Mouse (Mus musculus) hindbrain, embryonic 15.5 days (tissue): ENCODE measurements around the gene Efnb2. TPM values are rescaled to one million over a fixed set of nuclear protein-coding genes. Genes with fewer than 3 reads are reported as not detected.

Experiments used
- ATAC-seq: fragments of 200-750 bp; cut with Nextera tagmentation; 2 replicates; pipeline ENCODE4 v1.8.0; 2017; ENCODE audit warnings: low read depth, moderate number of reproducible peaks, moderate TSS enrichment; ENCODE audit not compliant: low FRiP score
- H3K27ac ChIP-seq: fragments of 300-500 bp; sonication (generic); replicated peaks from 2 replicates; pipeline ENCODE4 v1.5.1; 2015; ENCODE audit warnings: mild to moderate bottlenecking, inconsistent platforms
- H3K27me3 ChIP-seq: fragments of 300-500 bp; sonication (generic); 2 replicates; pipeline ENCODE4 v1.6.1; 2015; ENCODE audit warnings: control low read depth, inconsistent platforms
- H3K36me3 ChIP-seq: fragments of 300-500 bp; sonication (generic); 2 replicates; pipeline ENCODE4 v1.6.1; 2015; ENCODE audit warnings: control low read depth, inconsistent platforms
- H3K4me1 ChIP-seq: fragments of 300-500 bp; sonication (generic); replicated peaks from 2 replicates; pipeline ENCODE4 v1.6.1; 2015; ENCODE audit warnings: control low read depth, inconsistent platforms
- H3K4me2 ChIP-seq: fragments of 300-500 bp; sonication (generic); 2 replicates; pipeline ENCODE4 v1.6.1; 2015; ENCODE audit warnings: moderate library complexity, mild to moderate bottlenecking, inconsistent platforms
- H3K4me3 ChIP-seq: fragments of 300-500 bp; sonication (generic); 2 replicates; pipeline ENCODE4 v1.5.1; 2015; ENCODE audit warnings: mild to moderate bottlenecking, inconsistent platforms
- H3K9ac ChIP-seq: fragments of 300-500 bp; sonication (generic); 2 replicates; pipeline ENCODE4 v1.6.1; 2015; ENCODE audit warnings: inconsistent platforms
- H3K9me3 ChIP-seq: fragments of 300-500 bp; sonication (generic); 2 replicates; pipeline ENCODE4 v1.6.1; 2016; ENCODE audit warnings: control low read depth, inconsistent platforms
- WGBS: fragments of 180-500 bp; shearing (Covaris S2); methylation state at CpG from one replicate; pipeline ENCODE4 v1.1.7; 2015; 5-methylcytosine and 5-hydroxymethylcytosine counted together
- polyA plus RNA-seq: library from polyadenylated mRNA; unstranded; fragments of >200 nt; fragmentation: Nextera tagmentation; extraction: Ambion mirVana; gene quantifications from 2 replicates; pipeline ENCODE4 v1.2.1, GENCODE M21; 2015

The Efnb2 gene
- polyA plus RNA-seq = 17.8 and 21.5 TPM in 2 replicates

- peak; percentile 96 for ATAC-seq
- under 1% methylated on average over 64 of the region's 70 CpGs for WGBS
- peaks cover 19% of the 10 kb centered on the region for H3K4me1 ChIP-seq
Measured at GRCm38 (mm10) chr8:8661103-8661758, at the start of gene Efnb2. Gene Efnb2 (minus strand): TSS chr8:8661242.

GRCm38 (mm10) chr8:8704813-8705212, 43.8 kb upstream of the Efnb2 start:
- no peak for ATAC-seq
- no peak overlapping the region for H3K27ac ChIP-seq
- no peaks in the 10 kb centered on the region for H3K4me1 ChIP-seq
- no peaks in the 10 kb centered on the region for H3K9me3 ChIP-seq
- 79% methylated on average over 9 of the region's 9 CpGs for WGBS
- H3K4me2 ChIP-seq = no peak overlapping the region
- no peaks in the 10 kb centered on the region for H3K27me3 ChIP-seq
- H3K4me3 ChIP-seq = no peak overlapping the region
- no peaks in the 10 kb centered on the region for H3K36me3 ChIP-seq
- H3K9ac ChIP-seq = no peak overlapping the region

More at GRCm38 (mm10) chr8:8661103-8661758, at the start of gene Efnb2:
- Histone ChIP-seq H3K4me2 (peak within 1 kb of the TSS; percentile 93), H3K27me3 (no peaks in the 10 kb centered on the region), H3K9me3 (no peaks in the 10 kb centered on the region), H3K4me3 (peak within 1 kb of the TSS; percentile 87), H3K9ac (peak within 1 kb of the TSS; percentile 89), H3K36me3 (peaks cover 4% of the 10 kb centered on the region; the same call in 1 of the 2 replicates), H3K27ac (peak within 1 kb of the TSS; percentile 91)

GRCm38 (mm10) chr8:8703668-8704067, 42.6 kb upstream of the Efnb2 start:
- H3K9ac ChIP-seq = no peak overlapping the region
- no peak overlapping the region for H3K4me2 ChIP-seq
- no peaks in the 10 kb centered on the region for H3K36me3 ChIP-seq
- 83% methylated on average over 2 of the region's 2 CpGs for WGBS
- H3K4me1 ChIP-seq = no peaks in the 10 kb centered on the region
- H3K9me3 ChIP-seq = no peaks in the 10 kb centered on the region
- no peak overlapping the region for H3K27ac ChIP-seq
- no peaks in the 10 kb centered on the region for H3K27me3 ChIP-seq
- ATAC-seq = no peak
- H3K4me3 ChIP-seq = no peak overlapping the region

- WGBS = 92% methylated on average over 10 of the region's 10 CpGs
- H3K4me2 ChIP-seq = no peak overlapping the region
- H3K4me1 ChIP-seq = no peaks in the 10 kb centered on the region
- H3K9me3 ChIP-seq = no peaks in the 10 kb centered on the region
- no peak overlapping the region for H3K27ac ChIP-seq
- ATAC-seq = no peak
- no peak overlapping the region for H3K4me3 ChIP-seq
- no peaks in the 10 kb centered on the region for H3K27me3 ChIP-seq
- H3K36me3 ChIP-seq = no peaks in the 10 kb centered on the region
- no peak overlapping the region for H3K9ac ChIP-seq
Measured at GRCm38 (mm10) chr8:8700821-8701220, 39.8 kb upstream of the Efnb2 start.

GRCm38 (mm10) chr8:8700229-8700628, 39.2 kb upstream of the Efnb2 start:
- no peaks in the 10 kb centered on the region for H3K27me3 ChIP-seq
- H3K36me3 ChIP-seq = no peaks in the 10 kb centered on the region
- H3K4me1 ChIP-seq = no peaks in the 10 kb centered on the region
- H3K4me2 ChIP-seq = no peak overlapping the region
- H3K27ac ChIP-seq = no peak overlapping the region
- H3K4me3 ChIP-seq = no peak overlapping the region
- H3K9me3 ChIP-seq = no peaks in the 10 kb centered on the region
- 78% methylated on average over 4 of the region's 4 CpGs for WGBS
- H3K9ac ChIP-seq = no peak overlapping the region
- no peak for ATAC-seq

- H3K9me3 ChIP-seq = no peaks in the 10 kb centered on the region
- ATAC-seq = peak; percentile 96
- H3K4me2 ChIP-seq = peak within 1 kb of the TSS; percentile 69
- H3K9ac ChIP-seq = peak within 1 kb of the TSS; percentile 99
- H3K36me3 ChIP-seq = no peaks in the 10 kb centered on the region
- under 1% methylated on average over 76 of the region's 81 CpGs for whole genome bisulfite sequencing
- peak within 1 kb of the TSS; percentile 88 for H3K4me3 ChIP-seq
- peak within 1 kb of the TSS; percentile 98 for H3K27ac ChIP-seq
- no peaks in the 10 kb centered on the region for H3K27me3 ChIP-seq
- peaks cover 40% of the 10 kb centered on the region for H3K4me1 ChIP-seq
Measured at GRCm38 (mm10) chr8:8690146-8691092, 29.4 kb upstream of the Efnb2 start, which contains the start of gene Arglu1. Gene Arglu1 (minus strand): TSS chr8:8690521.

- under 1% methylated on average over 67 of the region's 68 CpGs for WGBS
- Histone ChIP-seq H3K27me3 (no peaks in the 10 kb centered on the region), H3K36me3 (no peaks in the 10 kb centered on the region), H3K4me2 (peak overlapping the region; percentile 69), H3K9me3 (no peaks in the 10 kb centered on the region), H3K4me3 (peak overlapping the region; percentile 88), H3K27ac (peak overlapping the region; percentile 98), H3K4me1 (peaks cover 41% of the 10 kb centered on the region), H3K9ac (peak overlapping the region; percentile 99)
- ATAC-seq = peak; percentile 85
Measured at GRCm38 (mm10) chr8:8689454-8690145, 28.6 kb upstream of the Efnb2 start.

GRCm38 (mm10) chr8:8688823-8689453, 27.9 kb upstream of the Efnb2 start:
- H3K36me3 ChIP-seq = no peaks in the 10 kb centered on the region
- WGBS = 6% methylated on average over 9 of the region's 9 CpGs
- H3K4me3 ChIP-seq = peak overlapping the region; percentile 88
- no peaks in the 10 kb centered on the region for H3K27me3 ChIP-seq
- peaks cover 41% of the 10 kb centered on the region for H3K4me1 ChIP-seq
- H3K4me2 ChIP-seq = peak overlapping the region; percentile 69
- no peak for ATAC-seq
- no peak overlapping the region for H3K27ac ChIP-seq
- H3K9me3 ChIP-seq = no peaks in the 10 kb centered on the region
- peak overlapping the region; percentile 99 for H3K9ac ChIP-seq

- Histone ChIP-seq H3K27me3 (no peaks in the 10 kb centered on the region), H3K9me3 (no peaks in the 10 kb centered on the region), H3K27ac (no peak overlapping the region), H3K9ac (no peak overlapping the region), H3K4me2 (no peak overlapping the region), H3K36me3 (peaks cover 19% of the 10 kb centered on the region), H3K4me3 (no peak overlapping the region), H3K4me1 (peaks cover 39% of the 10 kb centered on the region)
- 82% methylated on average over 2 of the region's 2 CpGs for WGBS
- no peak for ATAC-seq
Measured at GRCm38 (mm10) chr8:8685517-8685916, 24.5 kb upstream of the Efnb2 start.

- Histone ChIP-seq H3K4me1 (peaks cover 23% of the 10 kb centered on the region), H3K36me3 (peaks cover 41% of the 10 kb centered on the region), H3K9ac (no peak overlapping the region), H3K4me2 (no peak overlapping the region), H3K27ac (no peak overlapping the region), H3K27me3 (no peaks in the 10 kb centered on the region), H3K4me3 (no peak overlapping the region), H3K9me3 (no peaks in the 10 kb centered on the region)
- no peak for ATAC-seq
- WGBS = 86% methylated on average over 3 of the region's 3 CpGs
Measured at GRCm38 (mm10) chr8:8682697-8683096, 21.7 kb upstream of the Efnb2 start.

GRCm38 (mm10) chr8:8678236-8678635, 17.2 kb upstream of the Efnb2 start:
- H3K4me2 ChIP-seq = no peak overlapping the region
- no peak overlapping the region for H3K27ac ChIP-seq
- no peak overlapping the region for H3K9ac ChIP-seq
- H3K9me3 ChIP-seq = no peaks in the 10 kb centered on the region
- no peak overlapping the region for H3K4me3 ChIP-seq
- 99% methylated on average over 3 of the region's 3 CpGs for WGBS
- H3K4me1 ChIP-seq = no peaks in the 10 kb centered on the region
- no peak for ATAC-seq
- H3K36me3 ChIP-seq = peaks cover 44% of the 10 kb centered on the region
- H3K27me3 ChIP-seq = no peaks in the 10 kb centered on the region
